Comparison of ENCODE assay signal across 17 mouse cellular contexts in genomic region chr11:84348843-84349825, GRCm38 (mm10).
A peak's percentile ranks its signal among the peaks of the same experiment; 100 is the strongest.
DNase-seq lines count a peak whose midpoint lies in the region; ATAC-seq lines count a peak whose summit lies in the region.
"Had no signal": no experiment of that assay in that cellular context is flagged by ENCODE, and none has a peak within 500 bp of the region (broad histone marks: within the 10 kb centered on the region; RNA-seq: fewer than 3 reads in every experiment).

No protein-coding gene starts in this region.

- no peak overlapping the region; the same call in 1 of the 2 replicates for H3K9ac ChIP-seq in hindbrain, embryonic 11.5 days (ENCODE audit: low read depth, low read length)
- H3K9ac ChIP-seq in neural tube, embryonic 13.5 days, result peak overlapping the region; percentile 45; the same call in 1 of the 2 replicates
- H3K9ac ChIP-seq: embryonic facial prominence, embryonic 13.5 days; heart, embryonic 13.5 days; liver, embryonic 14.5 days had no signal

- H3K27me3 ChIP-seq in hindbrain, embryonic 11.5 days (ENCODE audit: control insufficient read depth, insufficient read depth, low read length), result no peaks in the 10 kb centered on the region
- H3K27me3 ChIP-seq in midbrain, embryonic 10.5 days (ENCODE audit: low read depth, poor library complexity, severe bottlenecking), result no peaks in the 10 kb centered on the region
- H3K27me3 ChIP-seq in neural tube, embryonic 13.5 days, result no peaks in the 10 kb centered on the region
- H3K27me3 ChIP-seq: embryonic facial prominence, embryonic 13.5 days; heart, embryonic 13.5 days had no signal

- peak; percentile 51; the same call in 1 of the 2 replicates for ATAC-seq in frontal cortex, adult (ENCODE audit: low TSS enrichment)
- no peak for ATAC-seq in hindbrain, embryonic 11.5 days (ENCODE audit: low FRiP score)
- peak; percentile 56; the same call in 1 of the 2 replicates for ATAC-seq in neural tube, embryonic 13.5 days (ENCODE audit: low read depth)
- ATAC-seq in activated CD4-positive, CD25-positive, alpha-beta regulatory T cell, adult 4 months, result no peak

- H3K4me2 ChIP-seq in hindbrain, embryonic 11.5 days (replicated peaks; ENCODE audit: low read depth, low read length), result peak overlapping the region; percentile 11; the same call in 1 of the 2 replicates
- peak overlapping the region; percentile 37 for H3K4me2 ChIP-seq in neural tube, embryonic 13.5 days
- H3K4me2 ChIP-seq: embryonic facial prominence, embryonic 13.5 days; heart, embryonic 13.5 days had no signal

- 49% methylated on average over 16 of the region's 16 CpGs for WGBS in hindbrain, embryonic 11.5 days
- 78% methylated on average over 16 of the region's 16 CpGs for WGBS in midbrain, embryonic 10.5 days
- 38% methylated on average over 16 of the region's 16 CpGs for WGBS in neural tube, embryonic 13.5 days

- no peaks in the 10 kb centered on the region for H3K36me3 ChIP-seq in hindbrain, embryonic 11.5 days (ENCODE audit: control insufficient read depth, insufficient read depth, low read length)
- H3K36me3 ChIP-seq in midbrain, embryonic 10.5 days, result peaks cover 6% of the 10 kb centered on the region; the same call in 1 of the 2 replicates
- 0 out of 2 replicates have a peak, but pooled peaks cover 4% of the 10 kb centered on the region for H3K36me3 ChIP-seq in neural tube, embryonic 13.5 days

- H3K4me3 ChIP-seq in hindbrain, embryonic 11.5 days (ENCODE audit: low read depth, low read length), result no peak overlapping the region
- no peak overlapping the region for H3K4me3 ChIP-seq in midbrain, embryonic 10.5 days
- H3K4me3 ChIP-seq in neural tube, embryonic 13.5 days, result no peak overlapping the region
- H3K4me3 ChIP-seq: embryonic facial prominence, embryonic 13.5 days; heart, embryonic 13.5 days had no signal

- DNase-seq in frontal cortex, postnatal 10 days (ENCODE audit: low spot score in 2 of 2), result no peak
- DNase-seq in hindbrain, embryonic 11.5 days (ENCODE audit: low spot score), result peak; percentile 20
- DNase-seq in midbrain, embryonic 10.5 days (ENCODE audit: low spot score), result no peak
- DNase-seq in lung, adult 18-20 months, result no peak
- no peak for DNase-seq in urinary bladder, adult 2 months (ENCODE audit: low spot score)
- DNase-seq: gastrocnemius, postnatal 25 days; kidney, adult 2 months; kidney, postnatal 36 days; layer of hippocampus, postnatal 36 days; lung, postnatal 14 days; thymus, postnatal 25 days had no signal

- no peaks in the 10 kb centered on the region for H3K9me3 ChIP-seq in hindbrain, embryonic 11.5 days (ENCODE audit: control insufficient read depth, low read length)
- no peaks in the 10 kb centered on the region for H3K9me3 ChIP-seq in midbrain, embryonic 10.5 days (replicated peaks)
- H3K9me3 ChIP-seq in neural tube, embryonic 13.5 days, result no peaks in the 10 kb centered on the region
- H3K9me3 ChIP-seq: embryonic facial prominence, embryonic 13.5 days; heart, embryonic 13.5 days had no signal

- no peaks in the 10 kb centered on the region; the same call in 1 of the 2 replicates for H3K4me1 ChIP-seq in hindbrain, embryonic 11.5 days (replicated peaks; ENCODE audit: control insufficient read depth, insufficient read depth, low read length)
- peaks cover 33% of the 10 kb centered on the region for H3K4me1 ChIP-seq in midbrain, embryonic 10.5 days
- H3K4me1 ChIP-seq in neural tube, embryonic 13.5 days (replicated peaks), result peaks cover 42% of the 10 kb centered on the region

- peak overlapping the region; percentile 60 for H3K27ac ChIP-seq in hindbrain, embryonic 11.5 days (ENCODE audit: low read depth, low read length)
- peak overlapping the region; percentile 4 for H3K27ac ChIP-seq in midbrain, embryonic 10.5 days (replicated peaks)
- peak overlapping the region; percentile 85 for H3K27ac ChIP-seq in neural tube, embryonic 13.5 days (replicated peaks)
- H3K27ac ChIP-seq: embryonic facial prominence, embryonic 13.5 days; heart, embryonic 13.5 days; liver, embryonic 14.5 days had no signal

Comparison
In these comparisons a context has a peak if more than half of its experiments do, and no peak if none do; other contexts are left out.
1. ATAC-seq: peak in frontal cortex, adult (single experiment) and neural tube, embryonic 13.5 days (single experiment); none in hindbrain, embryonic 11.5 days (single experiment) and activated CD4-positive, CD25-positive, alpha-beta regulatory T cell, adult 4 months (single experiment).
2. H3K27ac ChIP-seq: peak in every context shown above with its lines; median percentile 85 in neural tube, embryonic 13.5 days; 60 in hindbrain, embryonic 11.5 days; 4 in midbrain, embryonic 10.5 days.